ENCODE assay signal across 1 mouse cellular context in the genomic region with DNA sequence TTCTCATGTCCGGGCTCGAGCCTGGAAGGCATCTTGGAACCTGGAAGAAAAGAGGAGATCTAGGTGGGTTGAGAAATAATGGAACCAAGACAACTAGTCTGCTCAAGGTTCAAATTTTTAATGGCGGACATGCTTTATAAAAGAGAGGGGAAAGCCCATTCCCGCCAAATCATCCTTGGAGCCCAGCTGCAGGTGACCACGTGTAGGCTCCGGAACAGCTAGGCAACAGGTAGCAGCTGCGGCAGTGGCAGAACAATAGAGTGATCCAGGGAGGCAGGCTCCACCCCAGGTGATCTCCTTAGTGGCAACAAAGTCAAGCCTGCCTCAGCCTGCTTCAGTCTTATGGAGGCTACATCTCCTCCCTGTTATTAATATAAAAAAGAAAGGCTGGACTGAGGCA. TPM values are rescaled to one million over a fixed set of nuclear protein-coding genes. Genes with fewer than 3 reads are reported as not detected.
"Had no signal": no experiment of that assay in that cellular context is flagged by ENCODE, and none has a peak within 500 bp of the region (broad histone marks: within the 10 kb centered on the region; RNA-seq: fewer than 3 reads in every experiment).

No protein-coding gene starts in this region.

RNA-seq across cellular contexts. Expression of a gene that starts 30.0 kb away (rescaled TPM):
- polyA plus RNA-seq: erythroblast, embryonic 14.5 days had no signal
